Mouse (Mus musculus) lung, adult 18-20 months (tissue): ENCODE results near the gene Chpt1.

Source experiments
- DNase-seq, 2 experiments: peaks; one replicate each; pipeline ENCODE4 v3.0.0; 2022; ENCODE audit warnings: mixed read lengths in 2 of 2

Chpt1 gene

DNA sequence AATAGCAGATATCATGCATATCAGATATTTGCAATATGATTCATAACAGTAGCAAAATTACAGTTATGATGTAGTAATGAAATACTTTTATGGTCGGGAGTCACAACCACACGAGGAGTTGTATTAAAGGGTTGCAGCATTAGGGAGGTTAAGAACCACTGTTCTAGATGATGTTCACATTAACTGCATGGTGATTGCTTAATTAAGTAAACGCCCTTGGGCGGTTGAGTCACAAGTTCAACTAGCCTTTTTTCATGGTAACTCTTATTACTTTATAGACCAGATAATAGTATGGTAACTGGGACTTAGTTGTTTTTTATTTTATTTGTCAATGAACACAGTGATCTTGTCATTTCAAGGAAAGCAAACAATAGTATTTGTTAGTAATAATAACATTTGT, 100.9 kb downstream of the Chpt1 start:
- DNase-seq: no peak
